Mouse (Mus musculus) lung, postnatal 0 days (tissue): Measurements from ENCODE around the gene Aqp9.

Experiments
- CTCF ChIP-seq: IDR thresholded peaks from 2 replicates; pipeline ENCODE4 v1.5.1; 2016; ENCODE audit warnings: antibody characterized with exemption, mild to moderate bottlenecking
- EP300 ChIP-seq: IDR thresholded peaks from 2 replicates; pipeline ENCODE4 v1.6.1; 2016; ENCODE audit warnings: antibody characterized with exemption, mild to moderate bottlenecking, control low read depth

DNA sequence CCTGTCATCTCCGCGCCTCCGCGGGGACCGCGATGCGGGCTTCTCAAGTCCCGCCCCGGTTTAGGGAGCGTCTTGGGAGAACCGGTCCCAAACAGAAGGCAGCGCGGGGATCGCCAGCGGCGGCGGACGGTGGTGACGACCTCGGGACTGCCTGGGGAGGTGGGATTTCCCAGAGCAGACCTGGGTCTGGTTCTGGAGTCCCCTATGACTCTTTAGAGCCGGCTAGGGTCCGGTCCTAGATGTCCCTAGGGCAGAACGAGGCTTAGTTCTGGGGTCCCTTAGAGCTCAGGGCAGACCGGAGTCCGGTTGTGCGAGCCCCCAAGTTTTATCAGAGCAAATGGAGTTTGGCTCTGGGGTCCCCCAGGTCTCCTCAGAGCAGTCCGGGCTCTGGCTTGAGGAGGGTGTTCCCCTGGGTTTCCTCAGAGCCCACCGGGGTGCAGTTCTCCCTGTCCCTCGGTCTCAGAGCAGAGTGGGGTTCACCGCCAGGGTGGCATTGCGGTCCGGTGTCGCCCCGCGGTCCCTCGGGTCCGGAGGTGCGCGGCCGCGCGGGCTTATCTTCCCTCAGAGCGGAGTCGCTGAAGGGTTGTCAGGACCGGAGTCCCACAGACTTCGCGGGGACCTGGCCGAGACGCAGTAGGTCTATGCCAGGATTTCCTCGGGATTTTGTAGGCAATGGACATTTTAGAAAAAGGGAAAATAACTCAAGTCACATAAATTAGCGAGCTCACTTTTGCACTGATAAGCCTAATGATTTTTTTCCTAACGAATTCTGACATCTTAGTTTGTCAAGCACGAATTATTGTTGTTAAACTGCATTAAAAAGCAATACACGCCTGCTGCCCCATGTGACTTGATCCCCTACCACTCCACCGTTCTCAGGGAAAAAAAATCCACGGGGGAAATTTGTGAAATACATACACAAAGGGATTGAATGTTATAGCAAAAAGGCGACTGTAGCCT, 47.8 kb upstream of the Aqp9 start:
- no peak for TF ChIP-seq CTCF
- TF ChIP-seq EP300, result no peak
